Mouse (Mus musculus): Measurements from ENCODE around the gene Vamp8.

Vamp8 gene

GRCm38 (mm10) chr6:72373184-72373583, 17.3 kb downstream of the Vamp8 start:
- DNase-seq (ENCODE audit: low spot score in 2 of 2) = no peak

- DNase-seq (ENCODE audit: low spot score in 2 of 2) = no peak
These were observed 18.9 kb downstream of the Vamp8 start for GRCm38 (mm10) chr6:72371571-72371970.

GRCm38 (mm10) chr6:72371147-72371546, 19.4 kb downstream of the Vamp8 start:
- no peak for DNase-seq (ENCODE audit: low spot score in 2 of 2)

- no peak for DNase-seq (ENCODE audit: low spot score in 2 of 2)
These were observed 20.4 kb downstream of the Vamp8 start for GRCm38 (mm10) chr6:72370091-72370490.

GRCm38 (mm10) chr6:72369557-72369956, 20.9 kb downstream of the Vamp8 start:
- DNase-seq (ENCODE audit: low spot score in 2 of 2) = no peak

- no peak for DNase-seq (ENCODE audit: low spot score in 2 of 2)
These were observed 23.0 kb downstream of the Vamp8 start for GRCm38 (mm10) chr6:72367460-72367974.

- no peak for DNase-seq (ENCODE audit: low spot score in 2 of 2)
These were observed 23.6 kb downstream of the Vamp8 start, which contains the start of gene Rnf181 for GRCm38 (mm10) chr6:72366844-72367443. Gene Rnf181 (minus strand): TSS chr6:72366956.

- DNase-seq (ENCODE audit: low spot score in 2 of 2) = no peak
These were observed 24.2 kb downstream of the Vamp8 start for GRCm38 (mm10) chr6:72366304-72366703.

GRCm38 (mm10) chr6:72364985-72365384, 25.5 kb downstream of the Vamp8 start:
- DNase-seq (ENCODE audit: low spot score in 2 of 2) = no peak

GRCm38 (mm10) chr6:72364009-72364408, 26.5 kb downstream of the Vamp8 start:
- no peak for DNase-seq (ENCODE audit: low spot score in 2 of 2)

GRCm38 (mm10) chr6:72362132-72363028, 28.1 kb downstream of the Vamp8 start:
- peak; percentile 96 for DNase-seq (ENCODE audit: low spot score in 2 of 2)

GRCm38 (mm10) chr6:72361121-72361551, 29.4 kb downstream of the Vamp8 start:
- DNase-seq (ENCODE audit: low spot score in 2 of 2) = no peak

GRCm38 (mm10) chr6:72360599-72360935, 29.9 kb downstream of the Vamp8 start:
- DNase-seq (ENCODE audit: low spot score in 2 of 2) = no peak

GRCm38 (mm10) chr6:72359891-72360598, 30.5 kb downstream of the Vamp8 start:
- no peak for DNase-seq (ENCODE audit: low spot score in 2 of 2)

- no peak for DNase-seq (ENCODE audit: low spot score in 2 of 2)
These were observed 31.2 kb downstream of the Vamp8 start for GRCm38 (mm10) chr6:72359343-72359742.

- no peak for DNase-seq (ENCODE audit: low spot score in 2 of 2)
These were observed 32.3 kb downstream of the Vamp8 start for GRCm38 (mm10) chr6:72358086-72358764.

- DNase-seq (ENCODE audit: low spot score in 2 of 2) = no peak
These were observed 33.1 kb downstream of the Vamp8 start for GRCm38 (mm10) chr6:72357164-72358079.

GRCm38 (mm10) chr6:72356001-72356532, 34.4 kb downstream of the Vamp8 start:
- DNase-seq (ENCODE audit: low spot score in 2 of 2) = no peak

- peak; percentile 61 to 67 for DNase-seq (ENCODE audit: low spot score in 2 of 2)
These were observed 35.2 kb downstream of the Vamp8 start, which contains the start of gene Tmem150a for GRCm38 (mm10) chr6:72355066-72355911. Gene Tmem150a (plus strand): TSS chr6:72355447.

Data from natural killer cell, adult 2 months (primary cell).